Mouse (Mus musculus) left cerebral cortex, adult 9 months (tissue): ENCODE results near the gene Donson.

Experiments
- DNase-seq, 2 experiments: peaks; one replicate each; pipeline ENCODE4 v3.0.0; 2022; ENCODE audit warnings: low spot score in 2 of 2

The Donson gene

GRCm38 (mm10) chr16:91689791-91690190 is 1.2 kb upstream of the Donson start:
- no peak for DNase-seq

GRCm38 (mm10) chr16:91688023-91688618 is 449 bp downstream of the Donson start:
- DNase-seq: no peak

- DNase-seq: no peak
These were observed 2.2 kb downstream of the Donson start for GRCm38 (mm10) chr16:91686369-91686768.

GRCm38 (mm10) chr16:91685526-91685925 is 3.0 kb downstream of the Donson start:
- DNase-seq: no peak

GRCm38 (mm10) chr16:91680656-91681055 is 7.9 kb downstream of the Donson start:
- DNase-seq: no peak

GRCm38 (mm10) chr16:91678147-91678911 is 10.2 kb downstream of the Donson start:
- no peak for DNase-seq

GRCm38 (mm10) chr16:91674500-91674899 is 14.1 kb downstream of the Donson start:
- DNase-seq: no peak

- DNase-seq: no peak
These were observed 24.8 kb downstream of the Donson start for GRCm38 (mm10) chr16:91663795-91664194.

- peak in 1 of 2 experiments; percentile 31 for DNase-seq
These were observed 26.2 kb downstream of the Donson start for GRCm38 (mm10) chr16:91662336-91662735.

- no peak for DNase-seq
These were observed 27.2 kb downstream of the Donson start for GRCm38 (mm10) chr16:91661397-91661796.

- no peak for DNase-seq
These were observed 28.8 kb downstream of the Donson start for GRCm38 (mm10) chr16:91659798-91660197.

- no peak for DNase-seq
These were observed 30.1 kb downstream of the Donson start for GRCm38 (mm10) chr16:91658471-91658870.

- no peak for DNase-seq
These were observed 31.3 kb downstream of the Donson start for GRCm38 (mm10) chr16:91657285-91657684.

- DNase-seq: no peak
These were observed 33.3 kb downstream of the Donson start for GRCm38 (mm10) chr16:91655285-91655684.

GRCm38 (mm10) chr16:91652191-91652590 is 36.4 kb downstream of the Donson start:
- no peak for DNase-seq

- no peak for DNase-seq
These were observed 38.8 kb downstream of the Donson start for GRCm38 (mm10) chr16:91649781-91650180.

- no peak for DNase-seq
These were observed 39.3 kb downstream of the Donson start for GRCm38 (mm10) chr16:91649246-91649645.

GRCm38 (mm10) chr16:91648220-91648550 is 40.4 kb downstream of the Donson start:
- peak in 1 of 2 experiments; percentile 64 for DNase-seq

GRCm38 (mm10) chr16:91647461-91648219 is 40.9 kb downstream of the Donson start, which contains the start of gene Son:
Gene Son (plus strand): TSS chr16:91647506.
- peak; percentile 94 to 97 for DNase-seq

- peak; percentile 79 to 92 for DNase-seq
These were observed 41.7 kb downstream of the Donson start, which contains the start of gene Gart for GRCm38 (mm10) chr16:91646681-91647419. Gene Gart (minus strand): TSS chr16:91646952.

- DNase-seq: no peak
These were observed 42.5 kb downstream of the Donson start for GRCm38 (mm10) chr16:91645995-91646602.
